Mouse (Mus musculus) heart, adult 9 months (tissue): ENCODE results near the gene Srr.

ENCODE experiments used
- DNase-seq, 2 experiments: peaks; one replicate each; pipeline ENCODE4 v3.0.0; 2022; ENCODE audit warnings: low spot score in 2 of 2

The Srr gene

DNA sequence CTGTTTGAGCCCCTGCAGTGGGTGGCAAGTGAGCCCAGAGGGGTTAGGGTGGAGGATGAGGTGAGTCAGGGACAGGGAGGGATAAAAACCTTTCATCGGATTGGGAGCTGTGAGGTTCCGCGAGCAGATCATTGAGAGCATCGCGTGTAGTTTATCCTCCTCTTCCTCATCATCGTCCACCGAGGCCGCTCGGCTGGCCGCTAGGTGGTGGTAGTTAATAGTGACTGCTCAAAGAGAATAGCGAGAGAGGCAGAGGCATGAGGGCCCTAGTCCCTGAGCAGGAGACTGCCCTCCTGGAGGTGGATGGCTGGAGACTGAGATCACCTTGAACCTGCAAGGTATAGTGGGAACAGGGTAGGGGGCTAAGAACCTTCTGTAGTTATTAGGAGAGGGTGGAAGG is 62.3 kb downstream of the Srr start:
- DNase-seq: no peak

- no peak for DNase-seq
Observed at GRCm38 (mm10) chr11:74862129-74862528, 63.6 kb downstream of the Srr start.

DNA sequence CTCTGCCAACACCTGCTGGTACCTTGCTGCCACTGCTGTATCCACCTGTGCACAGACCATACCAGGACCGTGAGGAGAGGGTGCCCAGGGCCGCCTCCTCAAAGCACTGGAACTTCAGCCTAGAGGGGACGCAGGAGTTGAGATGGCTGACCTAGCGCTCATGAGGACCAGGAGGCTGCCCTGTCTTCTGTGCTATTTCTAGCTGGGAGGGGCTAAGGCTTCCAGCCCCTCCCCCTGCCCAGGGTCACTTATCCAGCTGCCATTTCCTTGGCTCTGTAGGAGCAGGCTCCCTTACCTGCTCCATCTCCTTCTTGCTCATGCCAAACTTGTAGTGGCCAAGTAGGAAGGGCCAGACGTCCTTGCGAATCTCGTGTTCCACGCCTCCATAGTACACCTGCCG is 68.0 kb downstream of the Srr start:
- no peak for DNase-seq
